Mouse (Mus musculus) cerebellum, adult 2 months (tissue): ENCODE results near the gene Pax4. TPM values are rescaled to one million over a fixed set of nuclear protein-coding genes. Genes with fewer than 3 reads are reported as not detected.
A peak's percentile ranks its signal among the peaks of the same experiment; 100 is the strongest.

Experiments
- DNase-seq, 2 experiments: peaks; one replicate each; pipeline ENCODE4 v3.0.0; 2021
- H3K27ac ChIP-seq: fragments of 200-500 bp; 2 replicates; pipeline ENCODE4 v1.5.1; 2012; ENCODE audit warnings: low read length, control low read depth, inconsistent platforms; ENCODE audit not compliant: insufficient read depth
- H3K27me3 ChIP-seq: fragments of 200-500 bp; 2 replicates; pipeline ENCODE4 v1.6.1; 2012; ENCODE audit warnings: inconsistent platforms, mild to moderate bottlenecking, low read length, moderate library complexity; ENCODE audit not compliant: control insufficient read depth, insufficient read depth
- H3K4me1 ChIP-seq: fragments of 200-500 bp; 2 replicates; pipeline ENCODE4 v1.6.1; 2011; ENCODE audit warnings: low read length; ENCODE audit not compliant: control insufficient read depth, insufficient read depth
- H3K4me3 ChIP-seq: fragments of 200-500 bp; replicated peaks from 2 replicates; pipeline ENCODE3; 2011; ENCODE audit warnings: mild to moderate bottlenecking, low read depth, low read length, control low read depth; ENCODE audit not compliant: insufficient read depth
- CTCF ChIP-seq: fragments of 200-500 bp; IDR thresholded peaks from 2 replicates; pipeline ENCODE4 v1.5.1; 2011; ENCODE audit warnings: low read depth, mild to moderate bottlenecking, control low read depth, low read length, moderate library complexity, borderline replicate concordance; ENCODE audit not compliant: insufficient read depth
- POLR2A ChIP-seq: fragments of 200-500 bp; IDR thresholded peaks from 2 replicates; pipeline ENCODE4 v1.6.1; 2011; ENCODE audit warnings: low read length, control low read depth, borderline replicate concordance; ENCODE audit not compliant: insufficient read depth
- WGBS: fragments of 180-500 bp; shearing (Covaris S2); methylation state at CpG from one replicate; pipeline ENCODE4 v1.1.7; 2018; 5-methylcytosine and 5-hydroxymethylcytosine counted together
- polyA plus RNA-seq: library from polyadenylated mRNA; depleted of rRNA; stranded (reverse); fragments of >200 nt; gene quantifications from 2 replicates; pipeline ENCODE4 v1.2.3, GENCODE M21; 2012

Gene Pax4
- polyA plus RNA-seq, 1 experiment = not detected

DNA sequence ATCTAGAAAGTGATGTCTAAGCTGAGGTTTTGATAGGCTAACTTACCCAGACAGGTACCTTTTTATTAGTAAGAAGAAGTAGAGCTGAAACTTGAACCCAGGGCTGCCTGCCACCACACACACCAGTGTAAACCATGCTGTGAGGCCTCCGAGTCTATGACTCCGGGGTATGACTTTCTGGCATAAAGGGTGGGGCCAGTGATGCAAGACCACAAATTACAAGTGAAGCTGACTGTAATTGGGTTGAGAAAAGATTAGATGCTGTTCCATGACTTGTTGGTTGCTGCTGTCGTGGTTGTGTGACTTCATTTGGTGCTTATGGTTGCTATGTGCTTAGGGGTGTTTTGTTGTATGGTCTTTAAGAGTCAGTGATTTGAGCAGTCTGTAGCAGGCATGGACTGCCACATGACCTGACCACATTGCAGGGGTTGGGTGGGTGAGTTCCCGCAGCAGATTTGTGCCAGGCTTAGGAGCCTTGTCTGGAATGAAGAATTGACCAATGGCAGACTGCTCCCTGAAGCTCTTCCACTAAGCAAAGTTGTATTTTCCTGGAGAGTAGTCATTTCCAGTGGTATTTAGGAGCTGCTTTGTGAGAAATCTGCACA, 33.7 kb upstream of the Pax4 start:
- Histone ChIP-seq H3K27ac (no peak overlapping the region), H3K27me3 (no peaks in the 10 kb centered on the region), H3K4me1 (0 out of 2 replicates have a peak, but pooled peaks cover 2% of the 10 kb centered on the region), H3K4me3 (no peak overlapping the region)
- 79% methylated on average over 4 of the region's 4 CpGs for WGBS
- TF ChIP-seq CTCF (no peak), POLR2A (no peak)
- DNase-seq = no peak

DNA sequence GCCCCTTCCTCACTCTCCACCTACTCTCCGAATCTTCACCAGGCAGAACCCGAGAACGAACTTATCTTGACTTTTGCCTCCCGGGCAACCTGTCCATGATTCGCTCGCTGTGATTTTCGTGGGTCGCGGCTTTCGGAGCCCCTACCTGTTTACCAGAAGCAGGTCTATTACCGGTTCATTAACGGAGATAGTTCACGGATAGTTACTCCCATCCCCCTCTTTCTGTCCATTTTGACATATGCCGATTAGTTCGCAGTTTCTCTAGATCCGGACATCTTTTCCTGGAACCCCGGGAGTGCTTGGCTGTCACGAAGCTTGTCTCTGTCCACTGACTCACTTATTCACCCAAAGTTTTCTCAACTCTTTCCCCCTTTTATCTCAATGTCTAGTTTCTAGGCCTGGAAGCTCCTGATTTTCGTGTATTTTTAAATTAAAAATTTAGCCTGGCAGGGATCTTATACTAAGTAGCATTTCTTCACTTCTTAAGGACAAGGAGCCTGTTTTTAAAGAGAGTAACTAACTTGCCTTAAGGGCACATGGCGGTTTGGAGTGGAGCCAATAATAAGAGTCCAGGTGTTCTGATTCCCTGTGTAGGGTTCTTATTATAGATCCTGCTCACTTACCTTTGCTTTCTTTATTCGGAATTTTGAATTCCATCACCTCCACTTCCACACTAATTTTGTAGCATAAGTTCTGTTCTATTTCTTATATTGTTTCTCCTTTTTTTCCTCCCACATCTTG, 31.8 kb upstream of the Pax4 start:
- no peak for TF ChIP-seq POLR2A
- no peak for TF ChIP-seq CTCF
- 6% methylated on average over 21 of the region's 21 CpGs for WGBS
- no peaks in the 10 kb centered on the region for H3K27me3 ChIP-seq
- peak overlapping the region; percentile 68 for H3K4me3 ChIP-seq
- H3K27ac ChIP-seq = no peak overlapping the region
- DNase-seq = peak in 1 of 2 experiments; percentile 15
- H3K4me1 ChIP-seq = 0 out of 2 replicates have a peak, but pooled peaks cover 2% of the 10 kb centered on the region

DNA sequence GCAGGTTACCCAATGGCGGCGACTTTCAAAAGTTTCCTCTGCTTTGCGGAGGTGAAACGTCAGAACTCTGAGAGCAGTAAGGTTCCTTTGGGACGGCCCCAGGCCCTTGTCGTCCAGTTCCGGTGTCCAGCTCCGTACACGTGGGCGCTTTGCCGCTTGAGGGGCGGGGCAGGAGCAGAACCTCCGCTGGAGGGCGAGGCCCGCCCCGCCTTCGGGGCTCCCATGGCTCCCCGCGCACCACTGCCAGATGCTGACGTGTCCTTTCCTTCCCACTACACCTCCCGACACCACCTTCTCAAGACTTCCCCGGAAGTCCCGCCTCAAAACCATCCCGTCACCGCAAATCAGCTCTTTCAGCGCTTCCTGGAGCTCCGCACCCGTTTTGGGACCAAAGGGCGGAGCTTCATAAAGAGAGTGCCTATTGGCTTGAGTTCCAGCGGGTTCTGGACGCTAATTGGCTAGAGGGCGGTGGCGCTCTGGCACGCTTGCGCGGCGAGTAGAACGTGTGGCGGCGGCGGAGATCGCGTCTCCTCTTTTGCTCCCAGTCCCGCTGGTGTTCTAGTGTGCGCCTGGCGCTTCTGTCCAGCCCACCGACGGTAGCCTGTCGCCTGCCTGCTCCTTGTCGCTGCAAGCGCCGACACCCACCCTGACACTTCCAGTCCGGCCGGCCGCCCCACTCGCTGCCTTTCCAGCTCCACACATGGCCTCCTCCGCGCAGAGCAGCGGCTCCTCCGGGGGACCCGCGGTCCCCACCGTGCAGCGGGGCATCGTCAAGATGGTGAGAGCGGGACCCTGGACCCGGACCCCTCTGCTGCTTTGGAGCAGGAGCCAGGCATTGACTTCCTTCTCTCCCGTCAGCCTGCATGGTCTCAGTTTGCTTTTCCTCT, 31.0 kb upstream of the Pax4 start:
- Histone ChIP-seq H3K4me1 (0 out of 2 replicates have a peak, but pooled peaks cover 2% of the 10 kb centered on the region), H3K27me3 (no peaks in the 10 kb centered on the region), H3K4me3 (peak overlapping the region; percentile 69), H3K27ac (no peak overlapping the region)
- WGBS = under 1% methylated on average over 68 of the region's 68 CpGs
- peak; percentile 87 for TF ChIP-seq POLR2A
- TF ChIP-seq CTCF = no peak
- DNase-seq = peak; percentile 98 to 100

DNA sequence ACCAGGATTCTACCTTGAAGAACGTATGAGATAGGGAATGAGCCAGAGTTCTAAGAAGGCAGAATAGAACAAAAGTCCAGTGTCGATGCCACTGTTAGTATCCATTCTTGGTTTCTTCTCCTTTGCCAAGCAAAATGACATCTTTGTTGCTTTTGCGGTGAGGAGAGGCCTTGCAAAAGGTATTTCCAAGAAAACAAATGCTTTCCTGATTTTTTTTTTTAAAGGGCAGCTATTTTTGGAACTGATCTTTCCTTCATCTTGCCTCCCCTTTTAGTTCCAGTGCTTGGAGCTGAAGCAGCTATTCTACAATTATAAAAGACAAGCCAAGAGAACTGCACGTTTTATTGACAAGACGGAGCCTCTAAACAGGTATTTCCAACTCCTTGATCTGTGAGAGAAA, 25.7 kb upstream of the Pax4 start, which contains the start of gene Snd1:
TSS of gene Snd1 (plus strand) at position 301 of the 400 bp plus-strand sequence.
- H3K4me1 ChIP-seq = no peaks in the 10 kb centered on the region
- TF ChIP-seq CTCF (no peak), POLR2A (no peak)
- no peak for DNase-seq
- no peak within 1 kb of the TSS for H3K4me3 ChIP-seq
- no peak within 1 kb of the TSS for H3K27ac ChIP-seq
- no peaks in the 10 kb centered on the region for H3K27me3 ChIP-seq
- 87% methylated on average over 5 of the region's 5 CpGs for WGBS

DNA sequence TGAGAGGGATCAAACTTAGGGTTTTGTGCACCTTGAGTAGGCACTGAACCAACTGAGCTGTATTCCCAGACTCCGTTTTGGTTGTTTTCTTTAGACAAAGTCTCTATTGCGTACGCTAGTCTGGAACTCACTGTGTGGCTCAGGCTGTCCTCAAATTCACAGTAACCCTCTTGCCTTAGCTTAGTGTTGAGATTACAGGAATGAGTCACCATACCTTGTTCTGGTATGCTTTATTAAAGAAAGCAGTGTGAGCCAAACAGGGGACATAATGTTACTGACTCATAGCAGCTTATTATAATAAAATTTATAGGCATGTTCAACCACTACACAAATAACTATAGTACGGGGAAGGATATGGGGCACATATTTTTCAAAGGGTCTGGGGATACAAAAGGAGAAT, 25.1 kb upstream of the Pax4 start:
- H3K27me3 ChIP-seq = no peaks in the 10 kb centered on the region
- H3K4me3 ChIP-seq = no peak overlapping the region
- H3K27ac ChIP-seq = no peak overlapping the region
- no peak for TF ChIP-seq CTCF
- TF ChIP-seq POLR2A = no peak
- DNase-seq = no peak
- H3K4me1 ChIP-seq = no peaks in the 10 kb centered on the region
- 94% methylated on average over 4 of the region's 4 CpGs for WGBS

DNA sequence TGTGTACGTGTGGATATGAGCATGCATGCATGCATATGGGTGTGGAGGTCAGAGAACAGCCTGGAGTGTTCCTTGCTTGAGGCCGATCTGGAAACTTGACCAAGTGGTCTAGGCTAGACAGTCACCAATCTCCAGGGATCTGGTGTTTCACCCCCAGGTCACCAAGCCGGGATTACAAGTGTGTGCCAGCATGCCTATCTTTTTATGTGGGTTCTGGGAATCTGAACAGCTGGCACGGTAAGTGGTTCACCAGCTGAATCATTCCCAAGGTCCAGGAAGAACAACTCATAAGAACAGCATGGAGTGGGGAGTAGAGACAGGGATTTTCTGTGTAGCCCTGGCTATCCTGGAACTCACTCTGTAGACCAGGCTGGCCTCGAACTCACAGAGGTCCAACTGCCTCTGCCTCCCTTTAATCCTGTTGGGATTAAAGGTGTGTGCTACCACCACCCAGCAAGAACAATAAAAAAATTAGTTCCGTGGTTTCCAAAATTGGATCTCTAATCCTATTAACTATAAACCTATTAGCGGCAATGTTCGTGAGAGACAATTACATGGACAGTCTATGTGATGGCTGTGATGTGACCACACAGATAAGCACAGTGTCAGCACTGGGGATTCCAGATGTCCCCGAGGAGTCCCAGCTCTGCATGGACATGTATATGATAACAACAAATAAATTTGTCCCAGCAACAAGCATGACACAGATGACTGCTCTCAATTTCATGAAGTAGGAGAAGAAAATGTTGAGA, 22.3 kb upstream of the Pax4 start:
- H3K27ac ChIP-seq = no peak overlapping the region
- H3K27me3 ChIP-seq = no peaks in the 10 kb centered on the region
- DNase-seq = no peak
- 84% methylated on average over 9 of the region's 9 CpGs for WGBS
- TF ChIP-seq POLR2A = no peak
- TF ChIP-seq CTCF = no peak
- no peak overlapping the region for H3K4me3 ChIP-seq
- no peaks in the 10 kb centered on the region for H3K4me1 ChIP-seq

DNA sequence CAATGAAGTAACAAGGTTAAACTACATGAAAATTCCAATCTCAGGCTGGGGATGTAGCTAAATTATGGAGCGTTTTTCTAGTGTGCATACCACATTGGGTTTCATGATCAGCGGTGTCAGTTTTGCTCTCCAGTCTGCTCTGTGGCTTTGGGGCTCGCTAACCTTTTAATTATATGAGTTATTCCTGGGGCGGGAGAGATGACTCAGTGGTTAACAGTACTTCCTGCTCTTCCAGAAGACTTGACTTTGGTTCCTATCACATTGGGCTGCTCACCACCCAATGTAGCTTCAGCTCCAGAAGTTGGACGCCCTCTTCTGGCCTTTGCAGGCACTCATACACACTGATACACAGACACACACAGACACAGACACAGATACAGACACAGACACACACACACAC, 21.5 kb upstream of the Pax4 start:
- DNase-seq = no peak
- no peak overlapping the region for H3K4me3 ChIP-seq
- H3K4me1 ChIP-seq = no peaks in the 10 kb centered on the region
- WGBS = 83% methylated on average over 5 of the region's 5 CpGs
- no peak for TF ChIP-seq POLR2A
- no peak for TF ChIP-seq CTCF
- H3K27me3 ChIP-seq = no peaks in the 10 kb centered on the region
- H3K27ac ChIP-seq = no peak overlapping the region
